Comparison of ENCODE assay signal across 16 mouse cellular contexts in genomic region chr2:122264690-122265089, GRCm38 (mm10). TPM values are rescaled to one million over a fixed set of nuclear protein-coding genes. Genes with fewer than 3 reads are reported as not detected.
A peak's percentile ranks its signal among the peaks of the same experiment; 100 is the strongest.
DNase-seq lines count a peak whose midpoint lies in the region; ATAC-seq and TF ChIP-seq lines count a peak whose summit lies in the region.
"Had no signal": no experiment of that assay in that cellular context is flagged by ENCODE, and none has a peak within 500 bp of the region (broad histone marks: within the 10 kb centered on the region; RNA-seq: fewer than 3 reads in every experiment).

No protein-coding gene starts in this region.

- H3K4me3 ChIP-seq in limb, embryonic 13.5 days: no peak overlapping the region
- H3K4me3 ChIP-seq in limb, embryonic 10.5 days: no peak overlapping the region
- H3K4me3 ChIP-seq in forebrain, embryonic 13.5 days: no peak overlapping the region
- no peak overlapping the region for H3K4me3 ChIP-seq in hindbrain, postnatal 0 days (ENCODE audit: low read length)
- no peak overlapping the region for H3K4me3 ChIP-seq in neural tube, embryonic 15.5 days (replicated peaks)
- H3K4me3 ChIP-seq: liver, embryonic 12.5 days had no signal

- H3K9ac ChIP-seq in limb, embryonic 13.5 days: no peak overlapping the region
- no peak overlapping the region for H3K9ac ChIP-seq in forebrain, embryonic 13.5 days
- no peak overlapping the region for H3K9ac ChIP-seq in hindbrain, postnatal 0 days (replicated peaks; ENCODE audit: low read length)
- H3K9ac ChIP-seq in neural tube, embryonic 15.5 days (replicated peaks): no peak overlapping the region
- H3K9ac ChIP-seq: liver, embryonic 12.5 days had no signal

- peak; percentile 57; the same call in 1 of the 2 replicates for ATAC-seq in limb, embryonic 13.5 days (ENCODE audit: low FRiP score, low read depth)
- peak; percentile 61; the same call in 1 of the 2 replicates for ATAC-seq in forebrain, embryonic 13.5 days
- ATAC-seq in hindbrain, postnatal 0 days: peak; percentile 71; the same call in 1 of the 2 replicates
- peak; percentile 77 for ATAC-seq in neural tube, embryonic 15.5 days (ENCODE audit: low FRiP score)
- no peak for ATAC-seq in frontal cortex, adult (ENCODE audit: low TSS enrichment)
- ATAC-seq: liver, embryonic 12.5 days had no signal

- no peak overlapping the region for H3K27ac ChIP-seq in limb, embryonic 13.5 days
- H3K27ac ChIP-seq in limb, embryonic 10.5 days: no peak overlapping the region
- no peak overlapping the region for H3K27ac ChIP-seq in forebrain, embryonic 13.5 days
- H3K27ac ChIP-seq in hindbrain, postnatal 0 days: no peak overlapping the region
- H3K27ac ChIP-seq in neural tube, embryonic 15.5 days (replicated peaks): no peak overlapping the region
- H3K27ac ChIP-seq: liver, embryonic 12.5 days had no signal

- H3K27me3 ChIP-seq in limb, embryonic 13.5 days: no peaks in the 10 kb centered on the region
- H3K27me3 ChIP-seq in limb, embryonic 10.5 days (ENCODE audit: low read depth, poor library complexity, severe bottlenecking): no peaks in the 10 kb centered on the region
- no peaks in the 10 kb centered on the region for H3K27me3 ChIP-seq in forebrain, embryonic 13.5 days
- no peaks in the 10 kb centered on the region for H3K27me3 ChIP-seq in hindbrain, postnatal 0 days (ENCODE audit: insufficient read depth, low read length)
- no peaks in the 10 kb centered on the region for H3K27me3 ChIP-seq in neural tube, embryonic 15.5 days (replicated peaks)
- H3K27me3 ChIP-seq: liver, embryonic 12.5 days had no signal

- H3K4me2 ChIP-seq in limb, embryonic 13.5 days (replicated peaks): no peak overlapping the region
- H3K4me2 ChIP-seq in forebrain, embryonic 13.5 days: no peak overlapping the region
- no peak overlapping the region for H3K4me2 ChIP-seq in hindbrain, postnatal 0 days (ENCODE audit: low read depth, low read length)
- H3K4me2 ChIP-seq in neural tube, embryonic 15.5 days: no peak overlapping the region
- H3K4me2 ChIP-seq: liver, embryonic 12.5 days had no signal

- no peaks in the 10 kb centered on the region for H3K36me3 ChIP-seq in limb, embryonic 13.5 days
- no peaks in the 10 kb centered on the region for H3K36me3 ChIP-seq in limb, embryonic 10.5 days
- peaks cover 7% of the 10 kb centered on the region; the same call in 1 of the 2 replicates for H3K36me3 ChIP-seq in forebrain, embryonic 13.5 days (ENCODE audit: poor library complexity, severe bottlenecking)
- no peaks in the 10 kb centered on the region for H3K36me3 ChIP-seq in hindbrain, postnatal 0 days (ENCODE audit: insufficient read depth, low read length)
- peaks cover 4% of the 10 kb centered on the region for H3K36me3 ChIP-seq in neural tube, embryonic 15.5 days

- WGBS in limb, embryonic 13.5 days: 72% methylated on average over 3 of the region's 3 CpGs
- WGBS in limb, embryonic 10.5 days: 81% methylated on average over 3 of the region's 3 CpGs
- 21% methylated on average over 3 of the region's 3 CpGs for WGBS in forebrain, embryonic 13.5 days
- 41% methylated on average over 3 of the region's 3 CpGs for WGBS in hindbrain, postnatal 0 days
- WGBS in neural tube, embryonic 15.5 days: 62% methylated on average over 3 of the region's 3 CpGs

- DNase-seq in limb, embryonic 10.5 days (ENCODE audit: low spot score): no peak
- peak; percentile 82 for DNase-seq in hindbrain, postnatal 0 days (ENCODE audit: low spot score)
- no peak for DNase-seq in kidney, adult 11 months
- DNase-seq in spleen, postnatal 14 days (ENCODE audit: low spot score in 2 of 2): no peak
- DNase-seq: adrenal gland, adult 8-10 months; cerebellum, adult 2 months; heart, postnatal 14 days; kidney, postnatal 14 days had no signal

- TF ChIP-seq CTCF in hindbrain, postnatal 0 days (IDR thresholded peaks at IDR 0.05; ENCODE audit: low read depth): no peak

- H3K9me3 ChIP-seq in limb, embryonic 13.5 days: no peaks in the 10 kb centered on the region
- H3K9me3 ChIP-seq in limb, embryonic 10.5 days (replicated peaks): no peaks in the 10 kb centered on the region
- H3K9me3 ChIP-seq in forebrain, embryonic 13.5 days (replicated peaks): no peaks in the 10 kb centered on the region
- H3K9me3 ChIP-seq in hindbrain, postnatal 0 days (ENCODE audit: low read length): no peaks in the 10 kb centered on the region
- no peaks in the 10 kb centered on the region for H3K9me3 ChIP-seq in neural tube, embryonic 15.5 days (replicated peaks)
- H3K9me3 ChIP-seq: liver, embryonic 12.5 days had no signal

- H3K4me1 ChIP-seq in limb, embryonic 13.5 days: peaks cover 9% of the 10 kb centered on the region
- H3K4me1 ChIP-seq in limb, embryonic 10.5 days: peaks cover 4% of the 10 kb centered on the region; the same call in 1 of the 2 replicates
- H3K4me1 ChIP-seq in forebrain, embryonic 13.5 days: peaks cover 22% of the 10 kb centered on the region
- H3K4me1 ChIP-seq in hindbrain, postnatal 0 days (ENCODE audit: insufficient read depth, low read length): 0 out of 2 replicates have a peak, but pooled peaks cover 4% of the 10 kb centered on the region
- H3K4me1 ChIP-seq in neural tube, embryonic 15.5 days: peaks cover 7% of the 10 kb centered on the region; the same call in 1 of the 2 replicates
- H3K4me1 ChIP-seq: liver, embryonic 12.5 days had no signal

RNA-seq across cellular contexts. Expression of gene Sord, which starts 30.1 kb away (rescaled TPM):
- polyA plus RNA-seq in limb, embryonic 13.5 days (2015; fragmentation: Nextera tagmentation; extraction: Ambion mirVana): 22.7 and 22.9 TPM in 2 replicates
- polyA plus RNA-seq in limb, embryonic 10.5 days (2016; fragmentation: Nextera tagmentation; extraction: Ambion mirVana): 15.4 and 17.7 TPM in 2 replicates
- 18.8 and 19.8 TPM in 2 replicates for polyA plus RNA-seq in forebrain, embryonic 13.5 days (2015; fragmentation: Nextera tagmentation; extraction: Ambion mirVana)
- 24.1 and 26.7 TPM in 2 replicates for total RNA-seq in hindbrain, postnatal 0 days (2014; rRNA removed)
- 26.8 and 28.2 TPM in 2 replicates for polyA plus RNA-seq in hindbrain, postnatal 0 days (2015; fragmentation: Nextera tagmentation; extraction: Ambion mirVana)
- polyA plus RNA-seq in neural tube, embryonic 15.5 days (2015; fragmentation: Nextera tagmentation; extraction: Ambion mirVana): 21.4 and 41.7 TPM in 2 replicates

RNA-seq across cellular contexts. Expression of gene Duox2, which starts 33.6 kb away (rescaled TPM):
- 0.03 and 0.08 TPM in 2 replicates for polyA plus RNA-seq in limb, embryonic 13.5 days (2015; fragmentation: Nextera tagmentation; extraction: Ambion mirVana)
- 0.03 TPM in 1 of 2 replicates, not detected in the other for polyA plus RNA-seq in limb, embryonic 10.5 days (2016; fragmentation: Nextera tagmentation; extraction: Ambion mirVana)
- polyA plus RNA-seq in forebrain, embryonic 13.5 days (2015; fragmentation: Nextera tagmentation; extraction: Ambion mirVana): not detected in 2 replicates
- 0.16 TPM in 1 of 2 replicates, not detected in the other for total RNA-seq in hindbrain, postnatal 0 days (2014; rRNA removed)
- 0.05 TPM in 1 of 2 replicates, not detected in the other for polyA plus RNA-seq in hindbrain, postnatal 0 days (2015; fragmentation: Nextera tagmentation; extraction: Ambion mirVana)
- polyA plus RNA-seq in neural tube, embryonic 15.5 days (2015; fragmentation: Nextera tagmentation; extraction: Ambion mirVana): 0.03 and 0.12 TPM in 2 replicates
- total RNA-seq: adrenal gland, adult 8-10 months; granulocyte monocyte progenitor cell, adult 5-6 weeks; megakaryocyte progenitor cell, adult 5-6 weeks; MEL had no signal
- polyA plus RNA-seq: liver, embryonic 12.5 days had no signal

RNA-seq across cellular contexts. Expression of gene Duoxa2, which starts 34.0 kb away (rescaled TPM):
- 0.20 and 0.26 TPM in 2 replicates for polyA plus RNA-seq in limb, embryonic 13.5 days (2015; fragmentation: Nextera tagmentation; extraction: Ambion mirVana)
- 0.13 TPM in 1 of 2 replicates, not detected in the other for polyA plus RNA-seq in limb, embryonic 10.5 days (2016; fragmentation: Nextera tagmentation; extraction: Ambion mirVana)
- polyA plus RNA-seq in forebrain, embryonic 13.5 days (2015; fragmentation: Nextera tagmentation; extraction: Ambion mirVana): not detected in 2 replicates
- 0.37 and 0.93 TPM in 2 replicates for total RNA-seq in hindbrain, postnatal 0 days (2014; rRNA removed)
- 0.38 and 0.73 TPM in 2 replicates for polyA plus RNA-seq in hindbrain, postnatal 0 days (2015; fragmentation: Nextera tagmentation; extraction: Ambion mirVana)
- polyA plus RNA-seq in neural tube, embryonic 15.5 days (2015; fragmentation: Nextera tagmentation; extraction: Ambion mirVana): 0.52 and 0.56 TPM in 2 replicates
- total RNA-seq: adrenal gland, adult 8-10 months; granulocyte monocyte progenitor cell, adult 5-6 weeks; megakaryocyte progenitor cell, adult 5-6 weeks; MEL had no signal
- polyA plus RNA-seq: cerebellum, adult 2 months; liver, embryonic 12.5 days had no signal

RNA-seq across cellular contexts. Expression of gene Duoxa1, which starts 48.8 kb away (rescaled TPM):
- polyA plus RNA-seq in limb, embryonic 13.5 days (2015; fragmentation: Nextera tagmentation; extraction: Ambion mirVana): 1.7 and 3.5 TPM in 2 replicates
- polyA plus RNA-seq in limb, embryonic 10.5 days (2016; fragmentation: Nextera tagmentation; extraction: Ambion mirVana): 0.45 TPM in 1 of 2 replicates, not detected in the other
- polyA plus RNA-seq in forebrain, embryonic 13.5 days (2015; fragmentation: Nextera tagmentation; extraction: Ambion mirVana): not detected in 2 replicates
- not detected in 2 replicates for total RNA-seq in hindbrain, postnatal 0 days (2014; rRNA removed)
- polyA plus RNA-seq in hindbrain, postnatal 0 days (2015; fragmentation: Nextera tagmentation; extraction: Ambion mirVana): 0.35 TPM in 2 replicates
- polyA plus RNA-seq in neural tube, embryonic 15.5 days (2015; fragmentation: Nextera tagmentation; extraction: Ambion mirVana): 0.17 and 1.2 TPM in 2 replicates
- total RNA-seq: megakaryocyte progenitor cell, adult 5-6 weeks; MEL had no signal
- polyA plus RNA-seq: cerebellum, adult 2 months; liver, embryonic 12.5 days had no signal

RNA-seq across cellular contexts. Expression of gene Duox1, which starts 50.8 kb away (rescaled TPM):
- polyA plus RNA-seq in limb, embryonic 13.5 days (2015; fragmentation: Nextera tagmentation; extraction: Ambion mirVana): 0.74 and 0.87 TPM in 2 replicates
- 0.14 and 0.18 TPM in 2 replicates for polyA plus RNA-seq in limb, embryonic 10.5 days (2016; fragmentation: Nextera tagmentation; extraction: Ambion mirVana)
- polyA plus RNA-seq in forebrain, embryonic 13.5 days (2015; fragmentation: Nextera tagmentation; extraction: Ambion mirVana): 0.04 TPM in 1 of 2 replicates, not detected in the other
- 0.10 and 0.11 TPM in 2 replicates for total RNA-seq in hindbrain, postnatal 0 days (2014; rRNA removed)
- polyA plus RNA-seq in hindbrain, postnatal 0 days (2015; fragmentation: Nextera tagmentation; extraction: Ambion mirVana): 0.10 and 0.14 TPM in 2 replicates
- polyA plus RNA-seq in neural tube, embryonic 15.5 days (2015; fragmentation: Nextera tagmentation; extraction: Ambion mirVana): 0.10 and 0.27 TPM in 2 replicates
- total RNA-seq: granulocyte monocyte progenitor cell, adult 5-6 weeks; megakaryocyte progenitor cell, adult 5-6 weeks; MEL had no signal
- polyA plus RNA-seq: liver, embryonic 12.5 days had no signal
